Mouse (Mus musculus) left cerebral cortex, postnatal 14 days (tissue): ENCODE data around the gene Serpinh1. TPM values are rescaled to one million over a fixed set of nuclear protein-coding genes. Genes with fewer than 3 reads are reported as not detected.

Experiments
- DNase-seq, 2 experiments: peaks; one replicate each; pipeline ENCODE4 v3.0.0; 2021 to 2022; ENCODE audit warnings: low spot score in 2 of 2, mixed read lengths in 1 of 2
- intact Hi-C: fragments of 180-260 bp; cut with DNase I; formaldehyde crosslinking; loops from one replicate; pipeline ENCODE4 v1.15.1; 2025
- total RNA-seq, 2 experiments: library from RNA; stranded (reverse); gene quantifications; 2 replicates each; pipeline ENCODE4 v1.2.3; 2021

Gene Serpinh1
- total RNA-seq, 2 experiments from 2014 or later: 49.7 to 52.2 TPM

- intact Hi-C loops: no loop called here
- DNase-seq: no peak
These were observed 9.5 kb downstream of the Serpinh1 start for GRCm38 (mm10) chr7:99343577-99343976.

- DNase-seq: no peak
- intact Hi-C loops: no loop called here
These were observed 12.3 kb downstream of the Serpinh1 start for GRCm38 (mm10) chr7:99340736-99341135.

- intact Hi-C loops: loop anchor here (1.0 to 5.0 kb wide), 2 partner anchors 32 to 119 kb away; no protein-coding TSS in a partner anchor
- DNase-seq: peak; percentile 64 to 78
These were observed 20.1 kb downstream of the Serpinh1 start for GRCm38 (mm10) chr7:99332774-99333480.

- intact Hi-C loops: loop anchor here (5.0 kb wide), 1 partner anchor 122 kb away; no protein-coding TSS in a partner anchor
- DNase-seq: no peak
These were observed 23.0 kb downstream of the Serpinh1 start for GRCm38 (mm10) chr7:99330012-99330411.

GRCm38 (mm10) chr7:99328847-99329246 is 24.2 kb downstream of the Serpinh1 start:
- no peak for DNase-seq
- intact Hi-C loops: no loop called here

GRCm38 (mm10) chr7:99326128-99326527 is 26.9 kb downstream of the Serpinh1 start:
- intact Hi-C loops: no loop called here
- no peak for DNase-seq

GRCm38 (mm10) chr7:99324810-99325209 is 28.2 kb downstream of the Serpinh1 start:
- intact Hi-C loops: no loop called here
- DNase-seq: no peak

GRCm38 (mm10) chr7:99323321-99323700 is 29.7 kb downstream of the Serpinh1 start:
- DNase-seq: no peak
- intact Hi-C loops: no loop called here

GRCm38 (mm10) chr7:99322691-99323320 is 30.2 kb downstream of the Serpinh1 start:
- intact Hi-C loops: no loop called here
- no peak for DNase-seq

GRCm38 (mm10) chr7:99320524-99320923 is 32.5 kb downstream of the Serpinh1 start:
- DNase-seq: no peak
- intact Hi-C loops: no loop called here

- no peak for DNase-seq
These were observed 35.6 kb downstream of the Serpinh1 start for GRCm38 (mm10) chr7:99317475-99317874.

GRCm38 (mm10) chr7:99316207-99316606 is 36.8 kb downstream of the Serpinh1 start:
- no peak for DNase-seq
- intact Hi-C loops: no loop called here

More at GRCm38 (mm10) chr7:99317475-99317874, 35.6 kb downstream of the Serpinh1 start:
- intact Hi-C loops: no loop called here

GRCm38 (mm10) chr7:99314565-99314964 is 38.5 kb downstream of the Serpinh1 start:
- intact Hi-C loops: no loop called here

GRCm38 (mm10) chr7:99313253-99313652 is 39.8 kb downstream of the Serpinh1 start:
- intact Hi-C loops: no loop called here
- no peak for DNase-seq

More at GRCm38 (mm10) chr7:99314565-99314964, 38.5 kb downstream of the Serpinh1 start:
- no peak for DNase-seq

GRCm38 (mm10) chr7:99312671-99313143 is 40.3 kb downstream of the Serpinh1 start:
- no peak for DNase-seq
- intact Hi-C loops: no loop called here

GRCm38 (mm10) chr7:99312058-99312457 is 41.0 kb downstream of the Serpinh1 start:
- intact Hi-C loops: no loop called here

GRCm38 (mm10) chr7:99311433-99311832 is 41.6 kb downstream of the Serpinh1 start:
- no peak for DNase-seq
- intact Hi-C loops: no loop called here

More at GRCm38 (mm10) chr7:99312058-99312457, 41.0 kb downstream of the Serpinh1 start:
- no peak for DNase-seq

- intact Hi-C loops: no loop called here
- DNase-seq: no peak
These were observed 46.4 kb downstream of the Serpinh1 start for GRCm38 (mm10) chr7:99306640-99307039.

- no peak for DNase-seq
- intact Hi-C loops: no loop called here
These were observed 47.4 kb downstream of the Serpinh1 start for GRCm38 (mm10) chr7:99305688-99306087.

GRCm38 (mm10) chr7:99304949-99305372 is 48.1 kb downstream of the Serpinh1 start:
- peak; percentile 43 to 54 for DNase-seq
- intact Hi-C loops: no loop called here

GRCm38 (mm10) chr7:99304029-99304428 is 49.0 kb downstream of the Serpinh1 start:
- intact Hi-C loops: no loop called here
- no peak for DNase-seq
